Mouse (Mus musculus) testis, adult 10 weeks (tissue): ENCODE measurements around the gene Crat. TPM values are rescaled to one million over a fixed set of nuclear protein-coding genes. Genes with fewer than 3 reads are reported as not detected.

Experiments
- polyA plus RNA-seq: library from polyadenylated mRNA; stranded (reverse); fragments of 350-450 nt; fragmentation: Illumina TruSeq; extraction: RNeasy Lipid Tissue Mini Kit (QIAGEN cat#74804); gene quantifications from one replicate; pipeline ENCODE4 v1.2.3, GENCODE M21; 2014; ENCODE audit warnings: low read depth, low replicate concordance

Gene Crat
- polyA plus RNA-seq: 107 TPM

GRCm38 (mm10) chr2:30415157-30415935, at the start of gene Crat:
Crat (minus strand) TSS chr2:30415813.

GRCm38 (mm10) chr2:30415936-30416648, 479 bp upstream of the Crat start, which contains the start of gene Ptpa:
Ptpa (plus strand) TSS chr2:30416039.

DNA sequence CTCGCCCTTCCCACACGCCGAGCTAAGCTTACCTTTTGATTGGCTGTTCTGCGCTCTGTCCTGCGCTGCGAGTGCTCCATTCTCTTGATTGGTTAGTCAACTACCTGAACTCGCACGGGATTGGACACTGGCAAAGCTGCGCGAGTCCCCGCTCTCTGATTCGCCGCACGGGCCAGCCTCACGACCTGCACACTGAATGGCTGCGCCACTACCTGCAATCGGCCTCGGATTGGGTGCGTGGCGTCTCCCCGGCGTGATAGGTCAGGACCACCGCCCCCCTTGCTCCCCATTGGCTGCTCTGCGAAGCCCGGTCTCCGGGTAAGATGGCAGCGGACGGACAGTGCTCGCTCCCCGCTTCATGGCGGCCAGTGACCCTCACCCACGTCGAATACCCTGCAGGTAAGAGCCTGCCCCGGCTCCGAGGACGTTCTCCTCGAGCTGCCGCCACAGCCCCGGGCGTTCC, 23.5 kb downstream of the Crat start, which contains the start of gene Dolpp1:
TSS of gene Dolpp1 (plus strand) at position 141 of the 463 bp plus-strand sequence.

GRCm38 (mm10) chr2:30363773-30364650, 51.6 kb downstream of the Crat start, which contains the start of gene Miga2:
Miga2 (plus strand) TSS chr2:30364233.

DNA sequence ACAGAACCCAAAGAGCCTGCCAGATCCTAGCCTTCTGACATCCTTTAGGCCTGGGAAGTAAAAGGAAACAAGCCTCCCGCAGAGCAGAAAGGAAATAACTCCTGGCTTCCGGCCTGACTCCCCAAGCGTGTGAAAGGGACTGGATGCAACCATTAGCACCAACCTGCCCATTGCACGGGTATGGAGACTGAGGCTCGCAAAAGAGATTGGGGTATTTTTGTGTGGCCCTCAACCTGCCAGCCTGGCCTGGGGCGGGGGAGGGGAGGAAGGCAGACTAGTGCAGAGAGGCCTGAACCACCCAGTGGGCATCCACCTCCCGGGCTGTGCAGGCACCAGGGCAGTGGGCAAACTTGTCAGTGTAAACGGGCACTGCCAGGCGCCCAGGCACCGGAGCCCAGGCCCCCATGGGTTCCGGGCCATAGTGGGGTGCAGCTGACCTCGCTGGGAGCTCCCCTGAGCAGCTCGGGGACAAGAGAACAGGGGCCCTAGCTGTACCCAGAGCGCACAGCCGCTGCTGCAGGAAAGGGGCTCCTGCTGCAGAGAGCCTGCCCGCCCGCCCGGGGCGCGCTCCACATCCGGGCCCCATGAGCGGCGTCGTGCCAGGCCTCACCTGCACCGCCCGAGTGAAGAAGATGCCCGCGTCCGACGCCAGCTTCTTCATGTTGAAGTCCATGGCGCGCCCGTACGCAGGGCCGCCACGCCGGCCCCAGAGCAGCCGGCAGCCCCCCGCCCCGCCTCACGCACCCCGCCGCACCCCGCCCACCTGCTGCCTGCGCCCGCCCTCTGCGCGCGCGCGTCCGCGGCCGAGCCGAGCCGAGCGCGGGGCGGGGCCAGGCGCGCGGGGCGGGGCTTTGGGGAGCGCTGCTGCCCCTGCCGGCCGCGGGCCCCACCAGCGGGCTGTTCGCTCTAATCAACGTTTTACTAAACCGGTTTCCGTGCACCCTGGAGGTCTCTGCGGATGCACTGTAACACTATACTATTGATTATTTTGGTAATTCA, 56.8 kb downstream of the Crat start, which contains the start of gene Sh3glb2:
TSS of gene Sh3glb2 (minus strand) at position 805 of the 999 bp plus-strand sequence.

Other genes with a start within 250 kb of the Crat start
- gene Endog, start 244.3 kb downstream of the Crat start, polyA plus RNA-seq: not detected
- 9.2 TPM for gene Spout1, start 237.4 kb downstream of the Crat start, polyA plus RNA-seq
- gene Kyat1, start 210.0 kb downstream of the Crat start, polyA plus RNA-seq: 0.71 TPM
- gene Lrrc8a, start 178.1 kb downstream of the Crat start, polyA plus RNA-seq: 0.77 TPM
- gene Gm28035, start 175.2 kb downstream of the Crat start, polyA plus RNA-seq: not detected
- 0.41 TPM for gene Phyhd1, start 149.6 kb downstream of the Crat start, polyA plus RNA-seq
- 16.6 TPM for gene Gm28038, start 134.8 kb downstream of the Crat start, polyA plus RNA-seq
- gene Dolk, start 129.5 kb downstream of the Crat start, polyA plus RNA-seq: 2.2 TPM
- 107 TPM for gene Nup188, start 129.4 kb downstream of the Crat start, polyA plus RNA-seq
- gene Sh3glb2, start 56.5 kb downstream of the Crat start, polyA plus RNA-seq: 0.39 TPM
- 0.29 TPM for gene Miga2, start 51.6 kb downstream of the Crat start, polyA plus RNA-seq
- gene Dolpp1, start 23.6 kb downstream of the Crat start, polyA plus RNA-seq: 1.2 TPM
- 5.1 TPM for gene Ptpa, start 226 bp upstream of the Crat start, polyA plus RNA-seq
- not detected for gene Ier5l, start 58.4 kb upstream of the Crat start, polyA plus RNA-seq
- gene Cstad, start 179.2 kb upstream of the Crat start, polyA plus RNA-seq: 0.38 TPM